Mouse (Mus musculus) heart, postnatal 0 days (tissue): ENCODE results near the gene Slc35f3. TPM values are rescaled to one million over a fixed set of nuclear protein-coding genes. Genes with fewer than 3 reads are reported as not detected.

ENCODE experiments used
- ATAC-seq: fragments of 200-750 bp; cut with Nextera tagmentation; 2 replicates; pipeline ENCODE4 v1.8.0; 2017; ENCODE audit warnings: low read depth, moderate number of reproducible peaks, moderate library complexity; ENCODE audit not compliant: insufficient read depth
- DNase-seq: peaks from one replicate; pipeline ENCODE4 v3.0.0-alpha.2; 2016; ENCODE audit warnings: low spot score
- H3K27ac ChIP-seq: fragments of 300-500 bp; sonication (generic); 2 replicates; pipeline ENCODE4 v1.5.1; 2014; ENCODE audit warnings: low read depth, mild to moderate bottlenecking
- H3K27me3 ChIP-seq: fragments of 300-500 bp; sonication (generic); 2 replicates; pipeline ENCODE4 v1.6.1; 2014; ENCODE audit warnings: low read length, mixed read lengths; ENCODE audit not compliant: control insufficient read depth, insufficient read depth
- H3K36me3 ChIP-seq: fragments of 300-500 bp; sonication (generic); replicated peaks from 2 replicates; pipeline ENCODE4 v1.6.1; 2014; ENCODE audit warnings: low read length, mixed read lengths; ENCODE audit not compliant: control insufficient read depth, insufficient read depth
- H3K4me1 ChIP-seq: fragments of 300-500 bp; sonication (generic); 2 replicates; pipeline ENCODE4 v1.6.1; 2014; ENCODE audit warnings: antibody characterized with exemption; ENCODE audit not compliant: control insufficient read depth, insufficient read depth
- H3K4me2 ChIP-seq: fragments of 300-500 bp; sonication (generic); 2 replicates; pipeline ENCODE4 v1.6.1; 2014; ENCODE audit warnings: low read depth, mild to moderate bottlenecking, low read length, moderate library complexity
- H3K4me3 ChIP-seq: fragments of 300-500 bp; sonication (generic); 2 replicates; pipeline ENCODE4 v1.5.1; 2014; ENCODE audit warnings: low read depth, low read length
- H3K9ac ChIP-seq: fragments of 300-500 bp; sonication (generic); replicated peaks from 2 replicates; pipeline ENCODE4 v1.6.1; 2014; ENCODE audit warnings: low read depth, low read length, mixed read lengths
- H3K9me3 ChIP-seq: fragments of 300-500 bp; sonication (generic); replicated peaks from 2 replicates; pipeline ENCODE4 v1.6.1; 2016; ENCODE audit warnings: low read length; ENCODE audit not compliant: control insufficient read depth
- CTCF ChIP-seq: IDR thresholded peaks from 2 replicates; pipeline ENCODE4 v1.5.1; 2016; ENCODE audit warnings: antibody characterized with exemption, control low read depth, low read depth
- EP300 ChIP-seq: IDR thresholded peaks from 2 replicates; pipeline ENCODE4 v1.6.1; 2016; ENCODE audit warnings: antibody characterized with exemption, low read depth
- WGBS: fragments of 180-500 bp; shearing (Covaris S2); extraction: QIAGEN DNeasy Blood & Tissue Kit; methylation state at CpG from one replicate; pipeline ENCODE4 v1.1.7; 2014; 5-methylcytosine and 5-hydroxymethylcytosine counted together
- polyA plus RNA-seq: library from polyadenylated mRNA; unstranded; fragments of >200 nt; fragmentation: Nextera tagmentation; extraction: Ambion mirVana; gene quantifications from 2 replicates; pipeline ENCODE4 v1.2.1, GENCODE M21; 2015
- total RNA-seq: library from RNA; depleted of rRNA; stranded (reverse); fragments of >200 nt; gene quantifications from 2 replicates; pipeline ENCODE4 v1.2.3, GENCODE M21; 2014; ENCODE audit warnings: low replicate concordance

Gene Slc35f3
- total and polyA plus RNA-seq, 2 experiments from 2014 or later = not detected

- Histone ChIP-seq H3K9me3 (0 out of 2 replicates have a peak, but pooled peaks cover 8% of the 10 kb centered on the region), H3K27ac (no peak overlapping the region), H3K9ac (no peak overlapping the region), H3K4me2 (no peak overlapping the region), H3K4me3 (no peak overlapping the region), H3K4me1 (peaks cover 7% of the 10 kb centered on the region; the same call in 1 of the 2 replicates), H3K27me3 (no peaks in the 10 kb centered on the region), H3K36me3 (no peaks in the 10 kb centered on the region)
- DNase-seq (no peak), ATAC-seq (no peak)
- TF ChIP-seq CTCF = no peak
- TF ChIP-seq EP300 = no peak
- WGBS = 43% methylated on average over 3 of the region's 3 CpGs
These were observed 59.6 kb downstream of the Slc35f3 start for GRCm38 (mm10) chr8:126357946-126358345.

- H3K36me3 ChIP-seq = no peaks in the 10 kb centered on the region
- H3K27ac ChIP-seq = no peak overlapping the region
- H3K4me3 ChIP-seq = no peak overlapping the region
- H3K9me3 ChIP-seq = 0 out of 2 replicates have a peak, but pooled peaks cover 8% of the 10 kb centered on the region
- no peaks in the 10 kb centered on the region for H3K27me3 ChIP-seq
- TF ChIP-seq EP300 (no peak), CTCF (no peak)
- no peak for DNase-seq
- H3K9ac ChIP-seq = no peak overlapping the region
- WGBS = 71% methylated on average over 6 of the region's 6 CpGs
- ATAC-seq = no peak
- H3K4me2 ChIP-seq = no peak overlapping the region
- H3K4me1 ChIP-seq = peaks cover 7% of the 10 kb centered on the region; the same call in 1 of the 2 replicates
These were observed 60.9 kb downstream of the Slc35f3 start for GRCm38 (mm10) chr8:126359296-126359695.

- no peak for ATAC-seq
- H3K4me2 ChIP-seq = no peak overlapping the region
- 72% methylated on average over 11 of the region's 11 CpGs for WGBS
These were observed 61.7 kb downstream of the Slc35f3 start for GRCm38 (mm10) chr8:126360106-126360505.

GRCm38 (mm10) chr8:126360701-126361100 is 62.3 kb downstream of the Slc35f3 start:
- no peak overlapping the region for H3K9ac ChIP-seq
- H3K27ac ChIP-seq = no peak overlapping the region
- no peaks in the 10 kb centered on the region for H3K27me3 ChIP-seq
- 0 out of 2 replicates have a peak, but pooled peaks cover 8% of the 10 kb centered on the region for H3K9me3 ChIP-seq
- no peak for DNase-seq
- H3K4me3 ChIP-seq = no peak overlapping the region
- no peaks in the 10 kb centered on the region for H3K36me3 ChIP-seq
- WGBS = 60% methylated on average over 5 of the region's 5 CpGs
- TF ChIP-seq EP300 = no peak
- no peak for TF ChIP-seq CTCF
- H3K4me1 ChIP-seq = no peaks in the 10 kb centered on the region
- no peak for ATAC-seq
- no peak overlapping the region for H3K4me2 ChIP-seq

More at GRCm38 (mm10) chr8:126360106-126360505, 61.7 kb downstream of the Slc35f3 start:
- no peak for TF ChIP-seq CTCF
- TF ChIP-seq EP300 = no peak
- Histone ChIP-seq H3K4me3 (no peak overlapping the region), H3K9me3 (0 out of 2 replicates have a peak, but pooled peaks cover 8% of the 10 kb centered on the region), H3K27me3 (no peaks in the 10 kb centered on the region), H3K9ac (no peak overlapping the region), H3K4me1 (peaks cover 5% of the 10 kb centered on the region; the same call in 1 of the 2 replicates), H3K36me3 (no peaks in the 10 kb centered on the region), H3K27ac (no peak overlapping the region)
- DNase-seq = no peak

- no peak for ATAC-seq
- H3K4me2 ChIP-seq = no peak overlapping the region
- no peaks in the 10 kb centered on the region for H3K4me1 ChIP-seq
- H3K27me3 ChIP-seq = no peaks in the 10 kb centered on the region
- 51% methylated on average over 3 of the region's 3 CpGs for WGBS
- no peaks in the 10 kb centered on the region for H3K36me3 ChIP-seq
- H3K27ac ChIP-seq = no peak overlapping the region
- H3K4me3 ChIP-seq = no peak overlapping the region
- no peak overlapping the region for H3K9ac ChIP-seq
- no peaks in the 10 kb centered on the region for H3K9me3 ChIP-seq
- DNase-seq = no peak
- TF ChIP-seq CTCF = no peak
- TF ChIP-seq EP300 = no peak
These were observed 67.9 kb downstream of the Slc35f3 start for GRCm38 (mm10) chr8:126366251-126366650.

- ATAC-seq = no peak
- no peaks in the 10 kb centered on the region for H3K36me3 ChIP-seq
- WGBS = 64% methylated on average over 10 of the region's 10 CpGs
These were observed 70.1 kb downstream of the Slc35f3 start for GRCm38 (mm10) chr8:126368349-126369054.

More at GRCm38 (mm10) chr8:126368349-126369054, 70.1 kb downstream of the Slc35f3 start:
- no peak for DNase-seq
- Histone ChIP-seq H3K4me3 (no peak overlapping the region), H3K9me3 (no peaks in the 10 kb centered on the region), H3K4me2 (no peak overlapping the region), H3K4me1 (no peaks in the 10 kb centered on the region), H3K9ac (no peak overlapping the region), H3K27me3 (no peaks in the 10 kb centered on the region), H3K27ac (no peak overlapping the region)
- TF ChIP-seq EP300 (no peak), CTCF (no peak)
